Mouse (Mus musculus) hindbrain, embryonic 11.5 days (tissue): ENCODE measurements at regions not wholly inside any gene's neighbourhood (a gene's known extent, or its start where the extent isn't known, plus 50 kb on each side); places are given as distances from the start of the nearest gene placed in this dataset.
A peak's percentile ranks its signal among the peaks of the same experiment; 100 is the strongest.

Experiments
- ATAC-seq: fragments of 200-750 bp; cut with Nextera tagmentation; 2 replicates; pipeline ENCODE4 v1.8.0; 2017; ENCODE audit warnings: mild to moderate bottlenecking, moderate TSS enrichment, moderate library complexity; ENCODE audit not compliant: low FRiP score
- DNase-seq: peaks from one replicate; pipeline ENCODE4 v3.0.0-alpha.2; 2015; ENCODE audit warnings: low spot score
- H3K27ac ChIP-seq: fragments of 300-500 bp; sonication (generic); 2 replicates; pipeline ENCODE4 v1.5.1; 2014; ENCODE audit warnings: mild to moderate bottlenecking, low read depth, low read length
- H3K27me3 ChIP-seq: fragments of 300-500 bp; sonication (generic); 2 replicates; pipeline ENCODE4 v1.6.1; 2014; ENCODE audit warnings: mild to moderate bottlenecking, low read length, moderate library complexity, mixed read lengths; ENCODE audit not compliant: control insufficient read depth, insufficient read depth
- H3K36me3 ChIP-seq: fragments of 300-500 bp; sonication (generic); 2 replicates; pipeline ENCODE4 v1.6.1; 2014; ENCODE audit warnings: mild to moderate bottlenecking, low read length, moderate library complexity, mixed read lengths; ENCODE audit not compliant: control insufficient read depth, insufficient read depth
- H3K4me1 ChIP-seq: fragments of 300-500 bp; sonication (generic); replicated peaks from 2 replicates; pipeline ENCODE4 v1.6.1; 2014; ENCODE audit warnings: low read length, mixed read lengths; ENCODE audit not compliant: control insufficient read depth, insufficient read depth
- H3K4me2 ChIP-seq: fragments of 300-500 bp; sonication (generic); replicated peaks from 2 replicates; pipeline ENCODE4 v1.6.1; 2014; ENCODE audit warnings: mild to moderate bottlenecking, low read depth, low read length
- H3K4me3 ChIP-seq: fragments of 300-500 bp; sonication (generic); 2 replicates; pipeline ENCODE4 v1.5.1; 2014; ENCODE audit warnings: low read depth, low read length
- H3K9ac ChIP-seq: fragments of 300-500 bp; sonication (generic); 2 replicates; pipeline ENCODE4 v1.6.1; 2014; ENCODE audit warnings: low read depth, low read length
- H3K9me3 ChIP-seq: fragments of 300-500 bp; sonication (generic); 2 replicates; pipeline ENCODE4 v1.6.1; 2016; ENCODE audit warnings: low read length; ENCODE audit not compliant: control insufficient read depth
- WGBS: fragments of 180-500 bp; shearing (Covaris S2); extraction: QIAGEN DNeasy Blood & Tissue Kit; methylation state at CpG from one replicate; pipeline ENCODE4 v1.1.7; 2014; 5-methylcytosine and 5-hydroxymethylcytosine counted together

- Histone ChIP-seq H3K4me1 (no peaks in the 10 kb centered on the region), H3K4me3 (no peak overlapping the region), H3K27ac (no peak overlapping the region), H3K9ac (no peak overlapping the region), H3K4me2 (no peak overlapping the region), H3K9me3 (no peaks in the 10 kb centered on the region), H3K36me3 (no peaks in the 10 kb centered on the region), H3K27me3 (no peaks in the 10 kb centered on the region)
- whole genome bisulfite sequencing: 82% methylated on average over 11 of the region's 11 CpGs
- ATAC-seq (no peak), DNase-seq (no peak)
Measured at GRCm38 (mm10) chr11:17665624-17666552, 287.8 kb downstream of the Etaa1 start.

GRCm38 (mm10) chr11:17680998-17681397, 272.7 kb downstream of the Etaa1 start:
- Histone ChIP-seq H3K4me1 (no peaks in the 10 kb centered on the region), H3K27me3 (no peaks in the 10 kb centered on the region), H3K27ac (no peak overlapping the region; the same call in 1 of the 2 replicates), H3K4me2 (no peak overlapping the region), H3K4me3 (no peak overlapping the region), H3K36me3 (no peaks in the 10 kb centered on the region), H3K9me3 (no peaks in the 10 kb centered on the region), H3K9ac (no peak overlapping the region)
- DNase-seq (no peak), ATAC-seq (no peak)
- 72% methylated on average over 4 of the region's 4 CpGs for WGBS

GRCm38 (mm10) chr11:17685711-17686113, 268.0 kb downstream of the Etaa1 start:
- no peak overlapping the region for H3K4me3 ChIP-seq
- no peaks in the 10 kb centered on the region for H3K36me3 ChIP-seq
- H3K9me3 ChIP-seq: no peaks in the 10 kb centered on the region
- no peak overlapping the region for H3K9ac ChIP-seq
- no peaks in the 10 kb centered on the region for H3K4me1 ChIP-seq
- no peak overlapping the region for H3K27ac ChIP-seq
- ATAC-seq: peak; percentile 43
- H3K27me3 ChIP-seq: no peaks in the 10 kb centered on the region
- peak; percentile 57 for DNase-seq
- H3K4me2 ChIP-seq: no peak overlapping the region
- 58% methylated on average over 4 of the region's 4 CpGs for WGBS

GRCm38 (mm10) chr11:17686806-17687205, 266.9 kb downstream of the Etaa1 start:
- Histone ChIP-seq H3K4me1 (no peaks in the 10 kb centered on the region), H3K27ac (no peak overlapping the region), H3K9ac (no peak overlapping the region), H3K36me3 (no peaks in the 10 kb centered on the region), H3K4me3 (no peak overlapping the region), H3K4me2 (no peak overlapping the region), H3K27me3 (no peaks in the 10 kb centered on the region), H3K9me3 (no peaks in the 10 kb centered on the region)
- 64% methylated on average over 2 of the region's 2 CpGs for WGBS
- ATAC-seq (no peak), DNase-seq (no peak)

GRCm38 (mm10) chr11:17694145-17694544, 259.5 kb downstream of the Etaa1 start:
- ATAC-seq: no peak
- H3K27me3 ChIP-seq: no peaks in the 10 kb centered on the region
- H3K27ac ChIP-seq: no peak overlapping the region
- H3K9me3 ChIP-seq: no peaks in the 10 kb centered on the region
- no peak overlapping the region for H3K4me2 ChIP-seq
- no peak for DNase-seq
- no peak overlapping the region for H3K4me3 ChIP-seq
- no peaks in the 10 kb centered on the region for H3K36me3 ChIP-seq
- no peaks in the 10 kb centered on the region for H3K4me1 ChIP-seq
- WGBS: 22% methylated on average over 2 of the region's 2 CpGs
- no peak overlapping the region for H3K9ac ChIP-seq

- DNase-seq (no peak), ATAC-seq (no peak)
- Histone ChIP-seq H3K27me3 (no peaks in the 10 kb centered on the region), H3K9ac (no peak overlapping the region), H3K4me1 (no peaks in the 10 kb centered on the region), H3K4me2 (no peak overlapping the region), H3K27ac (no peak overlapping the region), H3K9me3 (no peaks in the 10 kb centered on the region), H3K4me3 (no peak overlapping the region), H3K36me3 (no peaks in the 10 kb centered on the region)
Measured at GRCm38 (mm10) chr11:17708769-17709168, 244.9 kb downstream of the Etaa1 start.

- no peak overlapping the region for H3K9ac ChIP-seq
- H3K36me3 ChIP-seq: no peaks in the 10 kb centered on the region
- no peaks in the 10 kb centered on the region for H3K4me1 ChIP-seq
- no peaks in the 10 kb centered on the region for H3K27me3 ChIP-seq
- no peak overlapping the region for H3K4me2 ChIP-seq
- no peak overlapping the region for H3K27ac ChIP-seq
- H3K9me3 ChIP-seq: no peaks in the 10 kb centered on the region
- DNase-seq (no peak), ATAC-seq (no peak)
- WGBS: 83% methylated on average over 1 of the region's 1 CpGs
- no peak overlapping the region for H3K4me3 ChIP-seq
Measured at GRCm38 (mm10) chr11:17722051-17722450, 231.6 kb downstream of the Etaa1 start.

- no peak overlapping the region for H3K4me2 ChIP-seq
Measured at GRCm38 (mm10) chr11:17727258-17728034, 226.2 kb downstream of the Etaa1 start.

More at GRCm38 (mm10) chr11:17727258-17728034, 226.2 kb downstream of the Etaa1 start:
- no peak overlapping the region for H3K27ac ChIP-seq
- H3K4me3 ChIP-seq: no peak overlapping the region
- ATAC-seq: no peak
- WGBS: 65% methylated on average over 8 of the region's 8 CpGs
- no peak overlapping the region for H3K9ac ChIP-seq
- H3K4me1 ChIP-seq: no peaks in the 10 kb centered on the region
- H3K27me3 ChIP-seq: no peaks in the 10 kb centered on the region
- DNase-seq: no peak
- no peaks in the 10 kb centered on the region for H3K9me3 ChIP-seq
- no peaks in the 10 kb centered on the region for H3K36me3 ChIP-seq
